Mouse (Mus musculus) gastrocnemius, postnatal 14 days (tissue): ENCODE measurements around the gene Umodl1. TPM values are rescaled to one million over a fixed set of nuclear protein-coding genes. Genes with fewer than 3 reads are reported as not detected.

Experiments
- DNase-seq: peaks from one replicate; pipeline ENCODE4 v3.0.0; 2021; ENCODE audit warnings: mixed read lengths
- intact Hi-C: fragments of 180-260 bp; cut with DNase I; formaldehyde crosslinking; loops from one replicate; pipeline ENCODE4 v1.15.1; 2025; ENCODE audit warnings: low total_unique reads
- microRNA-seq, 2 experiments: library from miRNA; unstranded; fragments of <30 nt; microRNA quantifications; one replicate each; pipeline ENCODE4 v1.2.0; 2021
- total RNA-seq, 2 experiments: library from RNA; stranded (reverse); gene quantifications; 2 replicates each; pipeline ENCODE4 v1.2.3; 2021

Umodl1 gene
- total RNA-seq, 2 experiments from 2014 or later: 0.16 TPM; not detected in 1

GRCm38 (mm10) chr17:31033251-31033650, 78.8 kb downstream of the Umodl1 start:
- intact Hi-C loops: no loop called here
- no peak for DNase-seq

GRCm38 (mm10) chr17:31034165-31034564, 79.7 kb downstream of the Umodl1 start:
- intact Hi-C loops: no loop called here

GRCm38 (mm10) chr17:31034674-31035356, 80.4 kb downstream of the Umodl1 start:
- intact Hi-C loops: no loop called here
- no peak for DNase-seq

More at GRCm38 (mm10) chr17:31034165-31034564, 79.7 kb downstream of the Umodl1 start:
- no peak for DNase-seq

- intact Hi-C loops: no loop called here
- DNase-seq: no peak
These were observed 81.9 kb downstream of the Umodl1 start for GRCm38 (mm10) chr17:31036168-31036876.

GRCm38 (mm10) chr17:31037331-31037730, 82.9 kb downstream of the Umodl1 start:
- intact Hi-C loops: no loop called here
- no peak for DNase-seq

- intact Hi-C loops: no loop called here
- peak; percentile 30 for DNase-seq
These were observed 83.9 kb downstream of the Umodl1 start for GRCm38 (mm10) chr17:31038381-31038780.

- intact Hi-C loops: no loop called here
- no peak for DNase-seq
These were observed 85.2 kb downstream of the Umodl1 start for GRCm38 (mm10) chr17:31039626-31040025.

- no peak for DNase-seq
- intact Hi-C loops: no loop called here
These were observed 86.0 kb downstream of the Umodl1 start for GRCm38 (mm10) chr17:31040421-31040820.

- DNase-seq: no peak
- intact Hi-C loops: no loop called here
These were observed 88.3 kb downstream of the Umodl1 start for GRCm38 (mm10) chr17:31042751-31043150.

- DNase-seq: peak; percentile 37
- intact Hi-C loops: no loop called here
These were observed 102.9 kb downstream of the Umodl1 start, which contains the start of gene Abcg1 for GRCm38 (mm10) chr17:31057151-31057890. Gene Abcg1, plus strand, starts transcription at chr17:31057675.

- peak; percentile 14 for DNase-seq
- intact Hi-C loops: no loop called here
These were observed 103.7 kb downstream of the Umodl1 start for GRCm38 (mm10) chr17:31057891-31058744.

- intact Hi-C loops: no loop called here
- DNase-seq: no peak
These were observed 104.3 kb downstream of the Umodl1 start for GRCm38 (mm10) chr17:31058745-31059085.

GRCm38 (mm10) chr17:31060196-31060587, 105.8 kb downstream of the Umodl1 start:
- intact Hi-C loops: no loop called here
- DNase-seq: no peak

Small RNA genes lying within 50 kb of the gene (microRNA-seq; reads per million reads assigned to microRNA genes)
- 0 reads per million in 2 experiments for gene Gm24026

Other genes starting within 250 kb of the Umodl1 start
- gene Glp1r, start 52.8 kb upstream of the Umodl1 start, total RNA-seq: not detected
- 1 to 10 TPM; 4.9 to 6.6 TPM for gene Abcg1, start 103.0 kb downstream of the Umodl1 start, total RNA-seq
- not detected for gene Tff3, start 175.0 kb downstream of the Umodl1 start, total RNA-seq
- not detected for gene Tff2, start 189.6 kb downstream of the Umodl1 start, total RNA-seq
- gene Tff1, start 210.6 kb downstream of the Umodl1 start, total RNA-seq: not detected
- not detected for gene Tmprss3, start 244.3 kb downstream of the Umodl1 start, total RNA-seq